Mouse (Mus musculus): Measurements from ENCODE around the gene Sebox.
A peak's percentile ranks its signal among the peaks of the same experiment; 100 is the strongest.

The Sebox gene

DNA sequence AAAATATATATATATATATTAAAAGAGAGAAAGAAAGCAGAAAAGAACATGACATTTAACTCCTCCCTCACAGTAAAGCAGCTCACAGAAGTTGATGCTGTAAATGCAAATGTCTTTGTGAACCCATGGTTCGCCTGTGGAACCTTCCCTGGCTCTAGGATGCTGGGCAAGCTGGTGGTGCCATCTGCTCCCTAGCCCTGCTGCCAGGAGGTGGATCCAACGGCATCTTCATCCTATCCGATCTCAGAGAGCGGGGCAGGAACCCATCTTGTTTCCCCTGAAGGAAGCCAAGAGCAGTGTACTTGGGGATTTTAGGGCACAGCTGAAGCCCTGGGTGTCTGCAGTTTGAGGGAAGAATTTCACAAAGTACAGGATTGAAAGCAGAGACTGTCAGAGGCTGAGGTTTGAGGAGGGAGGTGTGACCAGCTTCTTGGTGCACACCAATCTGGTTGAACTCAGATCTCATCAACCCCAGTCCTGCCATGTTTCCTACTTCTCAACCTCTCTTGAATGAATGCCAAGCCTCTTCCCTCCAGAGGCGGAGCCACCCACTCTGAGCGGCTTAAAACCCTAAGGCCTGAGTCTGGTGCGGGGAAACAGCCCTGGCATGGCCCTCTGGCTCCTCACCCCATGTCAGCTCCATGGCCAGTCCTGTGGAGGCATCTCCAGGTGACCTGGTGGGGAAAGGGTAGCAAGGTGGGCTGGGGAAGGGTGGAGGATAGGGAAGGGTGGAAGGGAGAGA, at the start of gene Sebox:
TSS of gene Sebox (plus strand) at position 539 of the 742 bp plus-strand sequence.
- no peak for DNase-seq (ENCODE audit: extremely low read depth, low read depth)

DNA sequence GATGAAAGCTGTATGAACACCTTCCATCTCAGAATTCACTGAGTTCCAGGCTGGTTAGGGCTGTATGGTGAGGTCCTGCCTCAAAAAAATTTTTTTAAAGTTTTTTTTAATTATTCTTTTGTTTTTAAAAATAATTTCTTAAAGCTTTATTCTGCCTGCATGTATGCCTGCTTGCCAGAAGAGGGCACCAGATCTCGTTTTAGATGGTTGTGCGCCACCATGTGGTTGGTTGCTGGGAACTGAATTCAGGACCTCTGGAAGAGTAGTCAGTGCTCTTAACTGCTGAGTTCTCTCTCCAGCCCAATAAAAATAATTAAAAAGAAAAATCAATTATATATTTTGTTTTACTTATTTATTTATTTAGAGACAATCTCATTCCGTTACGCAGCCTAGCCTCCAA, 49.6 kb upstream of the Sebox start:
- DNase-seq (ENCODE audit: extremely low read depth, low read depth): no peak

DNA sequence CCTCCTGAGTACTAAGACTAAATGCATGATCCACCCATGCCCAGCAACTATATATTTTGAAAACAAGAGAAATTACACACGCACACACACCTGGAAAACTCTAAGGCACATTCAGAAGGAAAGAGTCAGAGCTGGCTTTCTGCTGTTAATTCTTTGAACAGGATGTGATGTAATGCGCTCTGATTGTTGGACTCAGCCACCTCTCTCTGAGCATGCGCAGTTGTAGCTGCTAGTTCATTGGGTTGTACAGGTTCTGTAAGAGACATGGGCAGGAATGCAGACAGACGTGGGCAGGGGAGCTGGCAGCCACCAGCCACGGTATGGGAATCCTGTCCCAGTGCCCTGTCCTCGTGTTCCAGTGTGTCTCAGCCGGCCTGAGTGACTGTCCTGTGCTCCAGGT, 49.0 kb upstream of the Sebox start:
- DNase-seq (ENCODE audit: extremely low read depth, low read depth): no peak

DNA sequence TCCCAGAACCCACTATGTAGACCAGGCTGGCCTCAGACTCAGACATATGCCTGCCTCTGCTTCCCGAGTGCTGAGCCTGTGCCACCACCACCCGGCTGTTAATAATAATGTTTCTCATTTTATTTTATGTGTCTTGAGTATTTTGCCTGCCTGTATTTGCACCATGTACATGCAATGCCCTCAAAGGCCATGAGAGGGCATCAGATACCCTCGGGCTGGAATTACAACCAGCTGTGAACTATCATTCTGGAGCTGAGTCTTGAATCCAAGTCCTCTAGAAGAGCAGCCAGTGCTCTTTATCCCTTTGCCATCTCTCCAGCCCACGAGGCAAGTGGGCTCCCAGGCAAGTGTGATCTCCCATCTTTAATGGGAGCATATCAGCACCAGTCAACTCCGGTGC, 47.9 kb upstream of the Sebox start:
- peak; percentile 62 for DNase-seq (ENCODE audit: extremely low read depth, low read depth)

DNA sequence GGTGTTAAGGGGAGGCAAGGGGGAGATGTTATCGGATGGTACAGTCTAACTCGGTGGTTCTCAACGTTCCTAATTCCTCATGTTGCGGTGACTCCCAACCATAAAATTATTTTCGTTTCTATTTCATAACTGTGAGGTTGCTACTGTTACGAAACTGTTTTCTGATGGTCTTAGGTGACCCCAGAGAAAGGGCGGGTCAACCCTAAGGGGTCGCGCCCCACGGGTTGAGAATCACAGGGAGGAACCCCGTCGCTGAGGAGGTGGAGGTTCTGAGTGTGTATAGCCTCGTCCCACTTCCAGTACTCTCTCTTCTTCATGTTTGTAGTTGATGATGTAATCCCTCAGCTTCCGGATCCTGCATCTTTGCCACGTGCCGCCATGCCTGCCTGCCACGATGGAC, 44.5 kb upstream of the Sebox start:
- DNase-seq (ENCODE audit: extremely low read depth, low read depth): no peak

DNA sequence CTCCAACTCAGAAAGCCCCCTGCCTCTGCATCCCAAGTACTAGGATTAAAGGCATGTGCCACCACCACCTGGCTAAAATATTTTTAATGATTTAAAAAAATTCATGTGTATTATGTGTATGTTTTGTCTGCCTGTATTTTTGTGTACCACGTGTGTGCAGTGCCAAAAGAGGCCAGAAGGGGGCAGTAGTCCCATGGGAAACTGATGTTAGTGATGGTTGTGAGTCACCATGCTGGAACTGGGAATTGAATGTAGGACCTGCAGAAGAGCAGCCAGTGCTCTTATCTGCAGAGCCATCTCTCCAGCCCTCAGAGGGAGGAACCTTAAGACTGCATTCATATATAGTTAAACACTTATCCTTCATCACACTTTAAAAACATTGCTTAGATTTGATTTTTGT, 41.4 kb upstream of the Sebox start:
- DNase-seq (ENCODE audit: extremely low read depth, low read depth): no peak

DNA sequence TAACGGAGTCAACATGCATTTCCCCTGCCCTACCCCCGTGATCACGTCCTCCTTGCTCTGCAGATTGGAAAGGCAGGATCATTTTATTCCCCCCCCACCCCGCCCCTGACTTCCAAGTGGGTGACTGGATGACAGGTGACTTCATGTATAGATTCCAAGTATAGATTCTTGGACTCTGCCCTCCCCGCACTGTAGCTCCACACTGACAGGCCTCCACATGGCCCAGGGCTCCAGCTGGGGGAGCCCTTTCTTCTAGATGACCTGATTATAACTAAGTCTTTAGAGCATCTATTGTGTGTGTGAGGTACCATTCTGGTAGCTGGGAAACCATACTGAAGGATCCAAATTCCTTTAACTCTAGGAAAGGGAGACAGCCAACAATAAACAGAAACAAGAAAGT, 40.6 kb upstream of the Sebox start:
- no peak for DNase-seq (ENCODE audit: extremely low read depth, low read depth)

DNA sequence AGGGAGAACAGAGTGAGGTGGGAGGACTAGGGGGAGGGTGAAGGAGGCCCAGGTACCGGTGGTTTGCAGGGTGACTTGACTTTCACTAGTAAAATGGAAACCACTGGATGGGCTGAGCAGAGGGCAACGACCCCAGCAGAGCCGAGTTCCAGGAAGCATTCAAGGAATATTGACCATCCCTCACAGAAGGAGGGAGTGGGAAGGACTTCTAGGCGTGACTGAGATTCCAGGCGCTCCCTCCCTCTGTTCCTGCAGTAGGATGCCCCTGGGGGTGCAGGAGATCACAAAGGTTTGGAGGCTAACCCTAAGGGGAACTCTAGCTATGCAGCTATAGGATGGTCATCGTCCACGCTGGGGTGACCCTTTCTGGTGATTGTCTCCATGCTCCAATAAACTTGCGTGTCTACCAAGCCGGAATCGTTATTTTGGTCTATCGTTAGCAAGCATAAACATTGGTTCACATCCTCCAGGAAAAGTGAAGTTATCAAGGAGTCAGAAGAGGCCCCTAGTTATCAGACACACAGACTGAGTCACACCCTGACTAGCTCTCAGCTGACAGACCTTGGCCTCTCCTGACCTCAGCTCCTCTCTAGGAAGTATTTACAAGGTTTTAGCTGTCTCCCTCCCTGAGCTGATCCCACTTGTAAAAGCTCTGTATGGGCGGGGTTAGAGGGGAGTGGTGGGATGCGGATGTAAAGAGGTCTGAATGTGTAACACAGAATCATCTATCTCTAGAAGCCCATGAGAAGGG, 39.8 kb upstream of the Sebox start:
- peak; percentile 41 for DNase-seq (ENCODE audit: extremely low read depth, low read depth)

DNA sequence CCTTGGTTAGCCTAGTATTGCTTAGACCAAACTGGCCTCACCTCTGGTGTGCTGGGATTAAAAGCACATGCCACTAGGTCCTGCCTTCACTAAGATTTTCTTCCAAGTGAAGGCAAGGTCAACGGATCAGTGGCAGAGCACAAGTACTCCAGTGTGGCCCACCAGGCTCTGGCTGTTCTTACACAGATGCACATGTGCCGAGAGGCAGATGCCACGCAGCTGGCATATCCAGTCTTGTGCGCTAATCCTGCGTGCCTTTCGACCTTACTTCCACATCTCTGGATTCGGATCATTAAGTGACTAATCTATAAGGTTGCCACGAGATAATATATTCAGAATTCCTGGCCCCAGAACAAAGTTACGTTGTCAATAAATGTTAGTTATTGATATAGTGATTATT, 38.1 kb upstream of the Sebox start:
- no peak for DNase-seq (ENCODE audit: extremely low read depth, low read depth)

DNA sequence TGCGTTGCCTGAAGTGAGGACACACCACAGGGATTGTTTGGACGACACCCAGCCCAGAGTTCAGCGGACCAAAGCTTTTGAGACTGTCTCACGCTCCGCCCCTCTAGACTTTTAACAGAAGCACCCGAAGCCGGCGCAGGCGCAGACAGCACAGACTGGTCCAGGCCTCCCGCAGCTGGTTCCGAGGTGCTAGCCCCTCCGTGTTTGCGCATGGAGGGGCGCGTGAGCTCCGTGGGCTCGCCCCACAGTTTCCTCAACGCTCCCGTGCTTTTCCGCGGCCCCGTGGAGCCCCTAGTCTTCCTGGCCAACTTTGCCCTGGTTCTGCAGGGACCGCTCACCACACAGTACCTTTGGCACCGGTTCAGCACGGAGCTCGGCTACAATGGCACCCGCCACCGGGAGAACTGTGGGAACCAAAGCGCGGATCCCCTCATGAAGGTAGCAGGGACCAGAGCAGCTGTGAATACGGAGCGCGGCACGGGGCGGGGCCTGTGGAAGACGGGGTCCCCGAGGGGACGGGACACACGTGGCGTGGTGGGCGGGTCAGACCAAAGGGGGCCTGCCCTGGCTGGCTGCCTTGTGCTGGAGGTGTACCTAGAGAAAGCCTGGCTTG, 37.6 kb upstream of the Sebox start, which contains the start of gene Slc46a1:
TSS of gene Slc46a1 (plus strand) at position 130 of the 613 bp plus-strand sequence.
- DNase-seq (ENCODE audit: extremely low read depth, low read depth): peak; percentile 51

DNA sequence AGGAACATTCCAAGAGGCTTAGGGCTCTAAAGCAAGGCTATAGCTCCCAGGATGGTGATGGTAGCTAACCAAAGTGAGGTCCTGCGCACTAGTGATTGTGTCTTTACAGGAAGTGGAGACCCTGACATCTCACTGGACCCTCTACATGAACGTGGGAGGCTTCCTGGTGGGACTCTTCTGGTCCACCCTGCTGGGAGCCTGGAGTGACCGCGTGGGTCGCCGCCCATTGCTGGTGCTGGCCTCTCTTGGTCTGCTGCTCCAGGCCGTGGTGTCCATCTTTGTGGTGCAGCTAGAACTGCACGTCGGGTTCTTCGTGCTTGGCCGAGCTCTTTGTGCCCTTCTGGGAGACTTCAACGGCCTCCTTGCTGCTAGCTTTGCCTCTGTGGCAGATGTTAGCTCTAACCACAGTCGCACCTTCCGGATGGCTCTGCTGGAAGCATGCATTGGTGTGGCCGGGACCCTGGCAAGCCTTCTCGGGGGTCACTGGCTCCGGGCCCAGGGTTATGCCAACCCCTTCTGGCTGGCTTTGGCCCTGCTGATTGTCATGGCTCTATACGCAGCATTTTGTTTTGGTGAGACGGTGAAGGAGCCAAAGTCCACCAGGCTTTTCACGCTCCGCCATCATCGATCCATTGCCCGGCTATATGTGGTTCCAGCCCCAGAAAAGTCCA, 36.9 kb upstream of the Sebox start:
- DNase-seq (ENCODE audit: extremely low read depth, low read depth): no peak

DNA sequence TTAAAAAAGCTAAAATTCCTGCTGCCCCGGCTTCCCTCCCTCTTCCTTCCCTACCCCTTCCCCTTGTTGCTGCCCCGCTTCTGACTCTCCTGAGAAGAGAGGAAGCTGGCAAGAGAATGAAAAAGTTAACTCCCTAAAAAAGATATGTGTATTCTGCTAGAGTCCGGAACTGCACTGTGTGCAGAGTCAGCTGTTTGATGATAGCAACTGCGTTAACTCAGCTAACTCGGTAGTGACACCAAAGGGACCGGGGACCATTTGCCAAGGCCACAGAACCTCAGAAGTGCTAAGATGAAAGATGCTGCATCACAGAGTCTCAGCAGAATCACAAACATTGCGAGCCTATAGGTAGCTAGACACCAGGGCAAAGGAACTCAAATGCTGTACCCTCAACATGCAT, 35.7 kb upstream of the Sebox start:
- peak; percentile 51 for DNase-seq (ENCODE audit: extremely low read depth, low read depth)

DNA sequence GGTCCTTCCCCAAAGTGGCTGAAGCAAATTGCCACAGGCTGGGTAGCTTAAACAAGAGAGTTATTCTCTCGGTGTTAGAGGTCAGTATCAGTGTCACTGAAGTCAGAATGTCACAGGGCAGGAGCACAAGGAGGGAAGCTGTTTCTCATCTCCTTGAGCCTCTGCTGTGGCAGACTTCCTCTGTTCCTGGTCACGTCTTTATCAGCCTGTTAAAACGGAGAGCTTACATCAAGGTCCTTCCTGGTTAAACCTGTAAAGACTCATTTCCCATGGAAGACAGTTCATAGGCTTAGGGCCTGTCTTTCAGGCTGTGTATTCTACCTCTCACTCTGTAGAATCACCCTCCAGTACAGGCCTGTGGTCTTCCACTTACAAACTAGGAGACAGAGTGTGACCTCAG, 35.3 kb upstream of the Sebox start:
- no peak for DNase-seq (ENCODE audit: extremely low read depth, low read depth)

DNA sequence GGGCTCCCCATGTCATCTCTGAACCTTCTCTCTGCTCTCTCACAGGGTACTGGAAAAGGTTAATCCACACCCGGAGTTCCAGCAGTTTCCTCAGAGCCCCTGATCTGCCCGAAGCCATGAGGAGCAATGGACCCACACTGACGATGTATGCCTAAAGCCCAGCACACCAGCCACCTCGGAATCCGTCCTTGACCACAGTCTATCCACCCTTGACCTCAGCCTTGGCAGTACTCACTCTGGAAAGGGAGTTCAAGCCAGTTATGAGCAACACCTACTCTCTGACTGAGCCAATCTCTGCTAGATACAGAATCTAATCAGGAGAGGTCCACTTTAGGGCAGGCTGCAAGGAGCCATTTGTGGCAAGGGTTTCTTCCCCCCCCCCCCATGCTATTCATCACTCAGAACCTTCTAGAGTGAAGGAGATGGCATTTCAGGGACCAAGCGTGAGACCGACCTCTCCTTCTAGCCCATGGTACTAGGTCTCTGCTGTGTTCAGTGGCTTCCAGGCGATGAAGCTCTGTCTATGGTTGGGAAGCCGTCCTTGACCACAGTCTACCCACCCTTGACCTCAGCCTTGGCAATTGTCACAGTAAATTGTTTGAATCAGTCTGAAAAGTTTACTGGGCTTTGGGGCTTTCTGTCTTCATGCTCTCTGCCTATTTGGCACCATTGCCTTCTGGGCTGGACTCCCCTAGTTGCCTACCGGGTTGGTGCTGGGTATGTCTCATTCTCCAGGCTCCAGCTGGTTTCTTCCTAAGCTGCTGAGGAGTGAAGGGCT, 31.7 kb upstream of the Sebox start:
- no peak for DNase-seq (ENCODE audit: extremely low read depth, low read depth)

DNA sequence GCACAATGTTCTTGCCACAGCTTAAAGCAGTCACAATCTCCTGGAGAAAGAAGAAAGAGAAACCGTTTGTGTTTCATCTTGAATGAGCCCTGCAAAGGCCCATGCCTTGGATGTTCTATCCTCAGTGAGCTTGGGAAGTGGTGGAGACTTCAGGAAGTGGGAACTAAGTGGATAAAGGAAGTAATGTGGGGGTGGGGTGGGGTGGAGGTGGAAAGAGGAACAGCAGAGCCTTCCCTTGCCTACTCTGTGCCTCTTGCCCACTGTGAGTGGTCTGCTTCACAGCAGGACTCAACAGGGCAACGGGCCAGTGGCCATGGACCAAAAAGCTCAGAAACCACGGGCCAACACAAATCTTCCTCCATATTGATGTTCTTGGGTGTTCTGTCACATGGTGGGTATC, 28.0 kb upstream of the Sebox start:
- DNase-seq (ENCODE audit: extremely low read depth, low read depth): peak; percentile 36

DNA sequence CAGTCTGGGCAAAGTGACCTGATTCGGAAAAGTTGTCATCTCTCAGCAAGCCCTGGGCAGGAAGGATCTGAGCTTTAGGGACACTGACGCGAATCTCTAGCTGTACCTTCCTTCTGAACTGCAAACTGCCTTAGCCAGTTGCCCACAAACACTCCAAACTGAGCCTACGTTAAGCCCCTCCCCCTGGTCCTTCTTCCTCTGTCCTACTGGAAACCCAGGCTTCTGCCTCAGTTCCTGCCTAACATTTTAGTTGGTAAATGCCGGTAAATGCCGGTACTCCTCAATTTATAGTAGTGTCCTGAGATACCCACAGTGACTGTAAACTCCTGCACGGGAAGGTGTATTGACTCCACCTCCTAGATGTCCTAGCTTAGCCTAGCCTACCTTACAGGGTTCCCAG, 19.6 kb upstream of the Sebox start:
- DNase-seq (ENCODE audit: extremely low read depth, low read depth): no peak

DNA sequence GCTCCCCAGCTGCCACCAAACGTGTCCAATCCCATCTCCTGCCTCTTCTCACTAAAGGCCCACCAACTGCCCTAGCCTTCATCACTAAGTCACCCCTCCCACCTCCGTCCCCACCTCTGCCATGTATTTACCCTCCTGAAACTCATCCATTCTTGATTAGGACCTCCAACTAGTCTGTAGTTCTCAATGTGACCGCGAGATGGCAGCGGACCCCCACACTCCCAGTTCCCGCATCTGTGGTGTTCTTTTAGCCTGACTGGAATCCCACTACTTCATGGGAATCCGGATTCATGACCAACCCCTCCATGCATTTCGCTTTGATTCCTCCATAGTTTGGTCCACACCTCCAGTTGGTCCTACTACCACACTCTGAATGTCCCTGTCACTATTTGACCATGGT, 15.1 kb upstream of the Sebox start:
- no peak for DNase-seq (ENCODE audit: extremely low read depth, low read depth)

DNA sequence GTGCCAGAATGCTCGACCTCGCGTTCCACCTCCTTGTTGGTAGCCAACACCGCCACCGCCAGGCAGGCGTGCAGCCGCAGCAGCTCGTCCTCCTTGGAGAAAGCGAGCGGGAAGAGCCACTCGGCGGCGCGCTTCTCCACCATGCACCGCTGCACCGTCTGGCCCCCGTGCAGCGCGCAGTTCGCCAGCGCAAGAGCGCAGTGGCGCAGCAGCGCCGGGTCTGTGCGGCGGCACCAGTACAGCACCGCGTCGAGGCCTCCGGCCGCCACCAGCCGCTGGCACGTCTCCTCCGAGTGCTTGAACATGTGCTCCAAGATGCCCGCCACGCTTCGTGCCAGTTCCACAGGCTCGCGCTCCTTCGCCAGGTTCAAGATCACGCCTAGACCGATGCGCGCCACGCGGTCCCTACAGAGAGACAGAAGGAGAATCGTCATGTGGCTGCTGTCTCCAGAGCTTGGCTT, 12.4 kb upstream of the Sebox start:
- no peak for DNase-seq (ENCODE audit: extremely low read depth, low read depth)

DNA sequence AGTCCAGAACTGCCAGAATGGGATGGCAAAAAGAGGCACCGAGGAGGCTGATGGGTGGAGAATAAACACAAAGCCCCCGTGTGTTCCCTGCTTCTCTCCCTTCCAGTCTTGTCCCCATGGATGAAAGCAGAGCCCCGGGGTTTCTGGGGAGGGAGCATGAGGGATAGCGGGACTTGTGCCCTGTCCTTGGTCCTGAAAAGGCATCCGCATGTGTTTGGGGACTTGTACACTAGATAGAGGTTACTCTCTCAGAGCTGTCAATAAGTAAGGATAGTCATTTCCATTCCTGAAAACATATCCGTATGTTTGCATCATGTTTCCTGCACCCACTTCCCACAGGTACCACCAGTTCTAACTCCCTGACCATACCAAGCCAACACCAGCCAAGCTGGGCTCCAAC, 7.3 kb upstream of the Sebox start:
- DNase-seq (ENCODE audit: extremely low read depth, low read depth): peak; percentile 28

DNA sequence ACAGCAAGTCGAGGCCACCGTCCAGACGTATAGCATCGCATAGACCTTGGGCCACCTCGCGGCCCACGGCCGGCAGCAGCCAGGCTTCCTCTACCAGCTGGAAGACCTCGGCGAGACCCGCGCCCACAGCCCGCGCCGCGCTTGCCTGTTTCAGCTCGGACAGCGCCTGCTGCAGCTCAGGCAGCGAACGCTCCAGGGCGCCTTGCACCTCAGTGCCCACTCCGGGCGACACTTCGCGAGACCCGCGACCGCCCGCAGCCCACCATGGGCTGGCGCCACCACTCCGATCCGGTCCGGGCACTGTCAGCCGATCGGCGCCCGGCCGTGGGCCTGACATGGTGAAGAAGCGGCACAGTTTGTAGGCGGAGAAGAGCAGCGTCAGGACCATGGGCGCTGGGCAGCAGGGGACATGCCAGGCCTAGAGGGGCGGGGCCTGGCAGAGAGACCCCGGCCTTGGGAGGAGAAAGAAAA, 6.1 kb upstream of the Sebox start:
- DNase-seq (ENCODE audit: extremely low read depth, low read depth): no peak

Measured in MEL-GATA-1-ER (cell line).